Mouse (Mus musculus) MEL (cell line): ENCODE results near the gene Stat2. TPM values are rescaled to one million over a fixed set of nuclear protein-coding genes. Genes with fewer than 3 reads are reported as not detected.

Experiments used
- DNase-seq: peaks from one replicate; pipeline ENCODE4 v3.0.0; 2011; ENCODE audit warnings: low read depth, low spot score
- H3K27ac ChIP-seq: 2 replicates; pipeline ENCODE4 v1.5.1; 2012; ENCODE audit warnings: low read depth, mild to moderate bottlenecking, control low read depth, low read length, moderate library complexity; ENCODE audit not compliant: control insufficient read depth
- H3K27me3 ChIP-seq, 2 experiments: fragments of 150-350 bp in 1 of 2; sonication (generic) in 1 of 2; 2 replicates each; pipeline ENCODE4 v1.6.1; 2012; ENCODE audit warnings: low read length in 2 of 2, mild to moderate bottlenecking in 2 of 2, improper control_type of control experiment in 1 of 2, moderate library complexity in 1 of 2; ENCODE audit not compliant: insufficient read depth in 2 of 2, control insufficient read depth in 1 of 2
- H3K36me3 ChIP-seq, 2 experiments: 2 replicates each; pipeline ENCODE4 v1.6.1; 2012 to 2014; ENCODE audit warnings: low read length in 2 of 2, improper control_type of control experiment in 1 of 2, inconsistent platforms in 1 of 2, mild to moderate bottlenecking in 1 of 2; ENCODE audit not compliant: insufficient read depth in 2 of 2, control insufficient read depth in 1 of 2
- H3K4me1 ChIP-seq, 2 experiments: fragments of 150-350 bp in 1 of 2; sonication (generic) in 1 of 2; 2 replicates each; pipeline ENCODE4 v1.6.1; 2012; ENCODE audit warnings: low read length in 2 of 2, improper control_type of control experiment in 1 of 2, mild to moderate bottlenecking in 1 of 2; ENCODE audit not compliant: insufficient read depth in 2 of 2, control insufficient read depth in 1 of 2
- H3K4me3 ChIP-seq, 2 experiments: fragments of 150-350 bp in 1 of 2; sonication (generic) in 1 of 2; 2 replicates each; pipeline ENCODE4 v1.5.1; 2012; ENCODE audit warnings: low read depth in 2 of 2, low read length in 2 of 2, mild to moderate bottlenecking in 2 of 2, moderate library complexity in 2 of 2, control low read depth in 1 of 2, improper control_type of control experiment in 1 of 2; ENCODE audit not compliant: control insufficient read depth in 1 of 2, insufficient read depth in 1 of 2
- H3K79me2 ChIP-seq: 2 replicates; pipeline ENCODE4 v1.6.1; 2012; ENCODE audit warnings: mild to moderate bottlenecking, low read length, moderate library complexity; ENCODE audit not compliant: control insufficient read depth, poor library complexity, insufficient read depth
- H3K9ac ChIP-seq: 2 replicates; pipeline ENCODE4 v1.6.1; 2012; ENCODE audit warnings: low read depth, mild to moderate bottlenecking, control low read depth, low read length, moderate library complexity; ENCODE audit not compliant: control insufficient read depth, poor library complexity, severe bottlenecking
- H3K9me3 ChIP-seq: fragments of 150-350 bp; sonication (generic); replicated peaks from 2 replicates; pipeline ENCODE4 v1.6.1; 2012; ENCODE audit warnings: mild to moderate bottlenecking, low read length, improper control_type of control experiment, moderate library complexity; ENCODE audit not compliant: insufficient read depth
- BHLHE40 ChIP-seq: IDR thresholded peaks from 2 replicates; pipeline ENCODE4 v1.6.1; 2012; ENCODE audit warnings: low read depth, mild to moderate bottlenecking, inconsistent platforms, low read length, improper control_type of control experiment, borderline replicate concordance
- CTCF ChIP-seq, 3 experiments: IDR thresholded peaks in 2 of 3; conservative IDR thresholded peaks in 1 of 3; 2 replicates each; pipeline ENCODE4 v1.5.1; 2011 to 2012; ENCODE audit warnings: low read length in 3 of 3, low read depth in 2 of 3, mild to moderate bottlenecking in 2 of 3, improper control_type of control experiment in 1 of 3, inconsistent platforms in 1 of 3, mixed read lengths in 1 of 3, moderate library complexity in 1 of 3; ENCODE audit not compliant: control insufficient read depth in 1 of 3, insufficient read depth in 1 of 3, poor library complexity in 1 of 3, severe bottlenecking in 1 of 3
- ETS1 ChIP-seq: IDR thresholded peaks from 2 replicates; pipeline ENCODE4 v1.6.1; 2012; ENCODE audit warnings: low read depth, mild to moderate bottlenecking, inconsistent platforms, low read length, improper control_type of control experiment, moderate library complexity
- GABPA ChIP-seq: IDR thresholded peaks from 2 replicates; pipeline ENCODE4 v1.6.1; 2012; ENCODE audit warnings: low read depth, mild to moderate bottlenecking, inconsistent platforms, low read length, improper control_type of control experiment, moderate library complexity
- GATA1 ChIP-seq: IDR thresholded peaks from 2 replicates; pipeline ENCODE4 v1.6.1; 2011; ENCODE audit warnings: low read depth, low read length, improper control_type of control experiment
- HCFC1 ChIP-seq: IDR thresholded peaks from 2 replicates; pipeline ENCODE4 v1.6.1; 2012; ENCODE audit warnings: low read depth, mild to moderate bottlenecking, inconsistent platforms, low read length, improper control_type of control experiment, moderate library complexity
- MAFK ChIP-seq: IDR thresholded peaks from 2 replicates; pipeline ENCODE4 v1.6.1; 2011; ENCODE audit warnings: low read depth, mild to moderate bottlenecking, low read length, improper control_type of control experiment, borderline replicate concordance
- MAZ ChIP-seq: IDR thresholded peaks from 2 replicates; pipeline ENCODE4 v1.6.1; 2012; ENCODE audit warnings: low read depth, mild to moderate bottlenecking, inconsistent platforms, low read length, improper control_type of control experiment
- MEF2A ChIP-seq: IDR thresholded peaks from 2 replicates; pipeline ENCODE4 v1.6.1; 2014; ENCODE audit warnings: low read depth, mild to moderate bottlenecking, inconsistent platforms, low read length, improper control_type of control experiment; ENCODE audit not compliant: poor library complexity, insufficient replicate concordance, severe bottlenecking; ENCODE audit errors: extremely low read depth
- MXI1 ChIP-seq: IDR thresholded peaks from 2 replicates; pipeline ENCODE4 v1.6.1; 2011; ENCODE audit warnings: mild to moderate bottlenecking, low read depth, low read length, improper control_type of control experiment
- MYB ChIP-seq: IDR thresholded peaks from 2 replicates; pipeline ENCODE4 v1.6.1; 2011; ENCODE audit warnings: mild to moderate bottlenecking, low read depth, low read length, improper control_type of control experiment
- POLR2AphosphoS5 ChIP-seq: IDR thresholded peaks from 2 replicates; pipeline ENCODE4 v1.6.1; 2012; ENCODE audit warnings: low read depth, borderline replicate concordance, mild to moderate bottlenecking, inconsistent platforms, low read length, moderate library complexity, mixed read lengths
- RAD21 ChIP-seq: IDR thresholded peaks from 2 replicates; pipeline ENCODE4 v1.6.1; 2011; ENCODE audit warnings: mild to moderate bottlenecking, low read depth, low read length, improper control_type of control experiment
- SIN3A ChIP-seq: IDR thresholded peaks from 2 replicates; pipeline ENCODE4 v1.6.1; 2012; ENCODE audit warnings: low read length, improper control_type of control experiment, inconsistent platforms
- TCF12 ChIP-seq: IDR thresholded peaks from 2 replicates; pipeline ENCODE4 v1.6.1; 2014; ENCODE audit warnings: low read depth, mild to moderate bottlenecking, inconsistent platforms, low read length, improper control_type of control experiment, moderate library complexity
- UBTF ChIP-seq: IDR thresholded peaks from 2 replicates; pipeline ENCODE4 v1.6.1; 2012; ENCODE audit warnings: low read depth, mild to moderate bottlenecking, inconsistent platforms, low read length, improper control_type of control experiment, moderate library complexity, borderline replicate concordance; ENCODE audit not compliant: insufficient read depth
- USF1 ChIP-seq: IDR thresholded peaks from 2 replicates; pipeline ENCODE4 v1.6.1; 2014; ENCODE audit warnings: low read depth, mild to moderate bottlenecking, inconsistent platforms, low read length, improper control_type of control experiment, moderate library complexity
- USF2 ChIP-seq, 2 experiments: IDR thresholded peaks; 2 replicates each; pipeline ENCODE4 v1.6.1; 2011 to 2012; ENCODE audit warnings: improper control_type of control experiment in 2 of 2, low read length in 2 of 2, borderline replicate concordance in 1 of 2, inconsistent platforms in 1 of 2, low read depth in 1 of 2, mild to moderate bottlenecking in 1 of 2; ENCODE audit not compliant: insufficient read depth in 1 of 2
- ZMIZ1 ChIP-seq: IDR thresholded peaks from 2 replicates; pipeline ENCODE4 v1.6.1; 2012; ENCODE audit warnings: low read depth, mild to moderate bottlenecking, inconsistent platforms, low read length, improper control_type of control experiment, moderate library complexity
- ZNF384 ChIP-seq: IDR thresholded peaks from 2 replicates; pipeline ENCODE4 v1.6.1; 2012; ENCODE audit warnings: low read depth, mild to moderate bottlenecking, inconsistent platforms, low read length, improper control_type of control experiment
- polyA plus RNA-seq, 2 experiments: library from polyadenylated mRNA; stranded (reverse) in 1 of 2; unstranded in 1 of 2; fragments of >175 nt in 1 of 2; fragments of >200 nt in 1 of 2; gene quantifications; 2 replicates each; pipeline versions ENCODE4 v1.2.1 to v1.2.4; 2012; ENCODE audit warnings: low replicate concordance in 2 of 2, low read depth in 1 of 2; ENCODE audit not compliant: insufficient read length in 2 of 2, insufficient read depth in 1 of 2, missing spikeins in 1 of 2
- total RNA-seq: library from RNA; depleted of rRNA; stranded (reverse); fragments of 300-350 nt; gene quantifications from 2 replicates; pipeline ENCODE4 v1.2.3, GENCODE M21; 2012

Stat2 gene
- total and polyA plus RNA-seq, 3 experiments: 3.6 to 6.6 TPM; not detected in 1

DNA sequence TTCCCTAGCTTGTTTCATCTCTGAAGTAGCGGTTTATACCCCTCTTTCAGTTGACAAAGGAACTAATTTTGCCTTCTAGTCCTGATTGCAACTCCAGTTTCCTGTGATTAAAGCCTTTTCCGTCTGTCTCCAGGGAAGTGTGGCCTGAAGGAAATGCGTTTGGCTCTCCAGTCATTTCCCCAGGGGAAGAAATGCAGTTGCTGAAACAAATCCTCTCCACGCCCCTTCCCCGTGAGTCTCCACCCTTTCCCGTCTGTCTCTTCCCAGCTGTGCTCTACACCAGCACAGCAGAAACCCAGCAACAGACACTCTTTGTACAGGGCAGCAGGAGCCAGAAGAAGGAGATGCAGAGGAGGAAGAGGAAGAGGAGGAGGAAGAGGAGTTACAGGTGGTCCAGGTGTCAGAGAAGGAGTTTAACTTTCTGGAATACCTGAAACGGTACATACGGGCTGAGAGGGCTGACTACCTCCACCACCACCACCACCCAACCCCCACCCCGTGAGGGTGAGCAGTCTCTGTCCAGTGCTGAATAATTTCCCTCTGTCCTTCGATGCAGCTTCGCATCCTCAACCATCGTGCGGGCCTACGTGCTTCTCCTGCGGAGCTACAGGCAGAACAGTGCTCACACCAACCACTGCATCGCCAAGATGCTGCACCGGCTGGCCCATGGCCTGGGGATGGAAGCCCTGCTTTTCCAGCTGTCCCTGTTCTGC lies 23.2 kb upstream of the Stat2 start:
- Histone ChIP-seq H3K36me3 (peaks cover 0 to 7% of the 10 kb centered on the region in 2 experiments; a peak in 2 of 4 replicates), H3K4me1 (no peaks in the 10 kb centered on the region), H3K27me3 (no peaks in the 10 kb centered on the region), H3K9ac (no peak overlapping the region), H3K9me3 (no peaks in the 10 kb centered on the region), H3K27ac (no peak overlapping the region), H3K79me2 (no peaks in the 10 kb centered on the region), H3K4me3 (no peak overlapping the region)
- no peak for DNase-seq
- TF ChIP-seq BHLHE40 (no peak), GABPA (no peak), MAFK (no peak), MAZ (no peak), TCF12 (no peak), RAD21 (no peak), USF2 (IDR thresholded peaks at IDR 0.05; ENCODE audit: borderline replicate concordance in 1 of 2, insufficient read depth in 1 of 2, low read depth in 1 of 2, low read length in 2 of 2) (no peak), SIN3A (no peak), POLR2AphosphoS5 (no peak), ZMIZ1 (no peak), MEF2A (no peak), MYB (no peak), ETS1 (no peak), HCFC1 (no peak), CTCF (IDR thresholded peaks at IDR 0.05 in 2 of 3, conservative IDR thresholded peaks at IDR 0.05 in 1 of 3; ENCODE audit: control insufficient read depth in 1 of 3, insufficient read depth in 1 of 3, low read depth in 2 of 3, low read length in 3 of 3, poor library complexity in 1 of 3, severe bottlenecking in 1 of 3) (no peak), GATA1 (no peak), USF1 (no peak), MXI1 (no peak)
- TF ChIP-seq, all 39 proteins: peak for 0

DNA sequence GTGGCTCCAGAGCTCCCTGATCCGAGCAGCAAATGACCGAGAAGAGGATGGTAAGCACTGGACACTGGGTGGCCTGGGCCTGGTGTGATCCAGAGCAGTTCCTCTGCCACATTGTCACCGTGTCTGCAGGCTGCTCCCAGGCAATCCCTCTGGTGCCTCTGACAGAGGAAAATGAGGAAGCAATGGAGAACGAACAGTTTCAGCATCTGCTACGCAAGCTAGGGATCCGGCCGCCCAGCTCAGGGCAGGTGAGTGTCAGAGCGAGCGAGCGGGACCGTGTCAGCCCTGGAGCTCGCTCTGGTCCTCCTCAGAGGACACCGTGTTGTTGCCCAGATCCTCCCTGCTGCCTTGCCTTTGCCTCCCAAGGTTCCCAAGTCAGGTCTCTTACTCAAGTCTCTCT lies 19.8 kb upstream of the Stat2 start:
- no peaks in the 10 kb centered on the region for H3K4me1 ChIP-seq
- DNase-seq: no peak
- H3K9ac ChIP-seq: no peak overlapping the region
- H3K9me3 ChIP-seq: no peaks in the 10 kb centered on the region
- H3K79me2 ChIP-seq: no peaks in the 10 kb centered on the region
- no peak overlapping the region for H3K4me3 ChIP-seq
- H3K36me3 ChIP-seq: peaks cover 0 to 5% of the 10 kb centered on the region in 2 experiments; a peak in 2 of 4 replicates
- no peak for TF ChIP-seq ZNF384
- no peak for TF ChIP-seq UBTF
- no peak overlapping the region for H3K27ac ChIP-seq
- no peaks in the 10 kb centered on the region for H3K27me3 ChIP-seq
